Mouse (Mus musculus) myocyte (in vitro differentiated cells): ENCODE results near the gene Trp53rkb.

ENCODE experiments used
- CEBPB ChIP-seq: IDR thresholded peaks from 2 replicates; pipeline ENCODE4 v1.6.1; 2011; ENCODE audit warnings: mild to moderate bottlenecking, moderate library complexity; ENCODE audit not compliant: poor library complexity, insufficient read depth, severe bottlenecking
- E2F4 ChIP-seq: IDR thresholded peaks from one replicate; pipeline ENCODE4 v1.6.1; 2011; ENCODE audit warnings: mild to moderate bottlenecking, control low read depth, moderate library complexity; ENCODE audit not compliant: insufficient read depth
- MYOD1 ChIP-seq, 3 experiments: IDR thresholded peaks; one replicate each; pipeline ENCODE4 v1.6.1; 2011; ENCODE audit warnings: control low read depth in 2 of 3, low read depth in 2 of 3, mild to moderate bottlenecking in 2 of 3, moderate library complexity in 1 of 3; ENCODE audit not compliant: insufficient read length in 2 of 3, control insufficient read depth in 1 of 3
- POLR2A ChIP-seq: IDR thresholded peaks from one replicate; pipeline ENCODE4 v1.6.1; 2011; ENCODE audit warnings: low read depth, mild to moderate bottlenecking, control low read depth, moderate library complexity; ENCODE audit not compliant: insufficient read length
- POLR2AphosphoS2 ChIP-seq: IDR thresholded peaks from one replicate; pipeline ENCODE4 v1.6.1; 2011; ENCODE audit warnings: low read depth, control low read depth; ENCODE audit not compliant: insufficient read length
- SRF ChIP-seq: IDR thresholded peaks from one replicate; pipeline ENCODE4 v1.6.1; 2011; ENCODE audit warnings: low read depth; ENCODE audit not compliant: control insufficient read depth, insufficient read length
- TCF12 ChIP-seq: IDR thresholded peaks from one replicate; pipeline ENCODE4 v1.6.1; 2011; ENCODE audit warnings: mild to moderate bottlenecking, control low read depth; ENCODE audit not compliant: poor library complexity, insufficient read depth, severe bottlenecking
- USF1 ChIP-seq: IDR thresholded peaks from one replicate; pipeline ENCODE4 v1.6.1; 2011; ENCODE audit warnings: low read depth, mild to moderate bottlenecking, control low read depth, moderate library complexity

- peak; percentile 89 for TF ChIP-seq CEBPB
- no peak for TF ChIP-seq POLR2A
- no peak for TF ChIP-seq SRF
- TF ChIP-seq TCF12: no peak
- no peak for TF ChIP-seq POLR2AphosphoS2
- no peak for TF ChIP-seq MYOD1 (IDR thresholded peaks at IDR 0.05; ENCODE audit: control insufficient read depth in 1 of 3, insufficient read length in 2 of 3, low read depth in 2 of 3)
- TF ChIP-seq USF1: no peak
- TF ChIP-seq E2F4: no peak
Observed at GRCm38 (mm10) chr2:166771396-166771795, 20.9 kb upstream of the Trp53rkb start.
